Mouse (Mus musculus): ENCODE measurements around the gene Mansc1.

Gene Mansc1

GRCm38 (mm10) chr6:134597651-134598229 is 34.5 kb downstream of the Mansc1 start:
- DNase-seq (ENCODE audit: low read depth, low spot score), result no peak

- no peak for DNase-seq (ENCODE audit: low read depth, low spot score)
Observed at GRCm38 (mm10) chr6:134594569-134595442, 37.5 kb downstream of the Mansc1 start.

- no peak for DNase-seq (ENCODE audit: low read depth, low spot score)
Observed at GRCm38 (mm10) chr6:134591614-134592013, 40.7 kb downstream of the Mansc1 start.

- DNase-seq (ENCODE audit: low read depth, low spot score), result no peak
Observed at GRCm38 (mm10) chr6:134586241-134586640, 46.0 kb downstream of the Mansc1 start.

GRCm38 (mm10) chr6:134584616-134585015 is 47.7 kb downstream of the Mansc1 start:
- no peak for DNase-seq (ENCODE audit: low read depth, low spot score)

GRCm38 (mm10) chr6:134582110-134582509 is 50.2 kb downstream of the Mansc1 start:
- no peak for DNase-seq (ENCODE audit: low read depth, low spot score)

GRCm38 (mm10) chr6:134579506-134579905 is 52.8 kb downstream of the Mansc1 start:
- no peak for DNase-seq (ENCODE audit: low read depth, low spot score)

- DNase-seq (ENCODE audit: low read depth, low spot score), result no peak
Observed at GRCm38 (mm10) chr6:134578039-134578438, 54.2 kb downstream of the Mansc1 start.

- DNase-seq (ENCODE audit: low read depth, low spot score), result no peak
Observed at GRCm38 (mm10) chr6:134575288-134575741, 57.0 kb downstream of the Mansc1 start.

GRCm38 (mm10) chr6:134567986-134568556 is 64.2 kb downstream of the Mansc1 start:
- no peak for DNase-seq (ENCODE audit: low read depth, low spot score)

GRCm38 (mm10) chr6:134566818-134567485 is 65.3 kb downstream of the Mansc1 start, which contains the start of gene Lrp6:
TSS of gene Lrp6 (minus strand) at chr6:134566965.
- DNase-seq (ENCODE audit: low read depth, low spot score), result peak; percentile 82

- DNase-seq (ENCODE audit: low read depth, low spot score), result no peak
Observed at GRCm38 (mm10) chr6:134566248-134566817, 66.0 kb downstream of the Mansc1 start.

- DNase-seq (ENCODE audit: low read depth, low spot score), result no peak
Observed at GRCm38 (mm10) chr6:134565606-134566247, 66.6 kb downstream of the Mansc1 start.

GRCm38 (mm10) chr6:134564539-134564938 is 67.7 kb downstream of the Mansc1 start:
- no peak for DNase-seq (ENCODE audit: low read depth, low spot score)

GRCm38 (mm10) chr6:134559635-134560034 is 72.7 kb downstream of the Mansc1 start:
- DNase-seq (ENCODE audit: low read depth, low spot score), result no peak
